Mouse (Mus musculus): ENCODE measurements around the gene Acss2. TPM values are rescaled to one million over a fixed set of nuclear protein-coding genes. Genes with fewer than 3 reads are reported as not detected.
A peak's percentile ranks its signal among the peaks of the same experiment; 100 is the strongest.

Gene Acss2
- polyA plus RNA-seq, 1 experiment from 2014 or later: 25.8 TPM

- peak overlapping the region; percentile 39 for H3K4me3 ChIP-seq (ENCODE audit: low read length)
- no peaks in the 10 kb centered on the region for H3K9me3 ChIP-seq (ENCODE audit: control insufficient read depth, low read length)
- H3K27ac ChIP-seq (ENCODE audit: low read length): peak overlapping the region; percentile 47
- peaks cover 18% of the 10 kb centered on the region for H3K4me1 ChIP-seq (ENCODE audit: control insufficient read depth, insufficient read depth, low read length)
- 4% methylated on average over 20 of the region's 20 CpGs for WGBS
- ATAC-seq: peak; percentile 97
- peak overlapping the region; percentile 54 for H3K9ac ChIP-seq (ENCODE audit: low read depth, low read length)
- H3K4me2 ChIP-seq (ENCODE audit: low read depth, low read length): peak overlapping the region; percentile 57
- no peaks in the 10 kb centered on the region for H3K27me3 ChIP-seq (replicated peaks; ENCODE audit: control insufficient read depth, insufficient read depth, low read length)
- H3K36me3 ChIP-seq (ENCODE audit: control insufficient read depth, insufficient read depth, low read length): no peaks in the 10 kb centered on the region
Measured at GRCm38 (mm10) chr2:155613326-155613755, 95.6 kb downstream of the Acss2 start.

- Histone ChIP-seq H3K4me3 (ENCODE audit: low read length) (no peak overlapping the region), H3K9me3 (ENCODE audit: control insufficient read depth, low read length) (no peaks in the 10 kb centered on the region), H3K4me1 (ENCODE audit: control insufficient read depth, insufficient read depth, low read length) (peaks cover 18% of the 10 kb centered on the region), H3K27me3 (replicated peaks; ENCODE audit: control insufficient read depth, insufficient read depth, low read length) (no peaks in the 10 kb centered on the region), H3K27ac (ENCODE audit: low read length) (0 out of 2 replicates have a peak overlapping the region, but pooled peaks have one; percentile 24), H3K4me2 (ENCODE audit: low read depth, low read length) (peak overlapping the region; percentile 57), H3K36me3 (ENCODE audit: control insufficient read depth, insufficient read depth, low read length) (no peaks in the 10 kb centered on the region), H3K9ac (ENCODE audit: low read depth, low read length) (no peak overlapping the region; the same call in 1 of the 2 replicates)
- WGBS: 68% methylated on average over 8 of the region's 8 CpGs
- ATAC-seq: peak; percentile 17
Measured at GRCm38 (mm10) chr2:155613953-155614352, 96.2 kb downstream of the Acss2 start.

GRCm38 (mm10) chr2:155616971-155617370 is 99.2 kb downstream of the Acss2 start:
- ATAC-seq: no peak
- Histone ChIP-seq H3K4me1 (ENCODE audit: control insufficient read depth, insufficient read depth, low read length) (peaks cover 13% of the 10 kb centered on the region), H3K36me3 (ENCODE audit: control insufficient read depth, insufficient read depth, low read length) (no peaks in the 10 kb centered on the region), H3K27ac (ENCODE audit: low read length) (no peak overlapping the region), H3K27me3 (replicated peaks; ENCODE audit: control insufficient read depth, insufficient read depth, low read length) (no peaks in the 10 kb centered on the region), H3K4me3 (ENCODE audit: low read length) (no peak overlapping the region), H3K4me2 (ENCODE audit: low read depth, low read length) (no peak overlapping the region), H3K9me3 (ENCODE audit: control insufficient read depth, low read length) (no peaks in the 10 kb centered on the region), H3K9ac (ENCODE audit: low read depth, low read length) (no peak overlapping the region)
- 54% methylated on average over 6 of the region's 6 CpGs for WGBS

GRCm38 (mm10) chr2:155619817-155620216 is 102.1 kb downstream of the Acss2 start:
- H3K4me1 ChIP-seq (ENCODE audit: control insufficient read depth, insufficient read depth, low read length): no peaks in the 10 kb centered on the region
- H3K4me3 ChIP-seq (ENCODE audit: low read length): no peak overlapping the region
- no peak overlapping the region for H3K27ac ChIP-seq (ENCODE audit: low read length)
- 16% methylated on average over 8 of the region's 8 CpGs for WGBS
- ATAC-seq: peak; percentile 86
- H3K36me3 ChIP-seq (ENCODE audit: control insufficient read depth, insufficient read depth, low read length): no peaks in the 10 kb centered on the region
- H3K9me3 ChIP-seq (ENCODE audit: control insufficient read depth, low read length): no peaks in the 10 kb centered on the region
- H3K27me3 ChIP-seq (replicated peaks; ENCODE audit: control insufficient read depth, insufficient read depth, low read length): no peaks in the 10 kb centered on the region
- no peak overlapping the region for H3K4me2 ChIP-seq (ENCODE audit: low read depth, low read length)
- no peak overlapping the region for H3K9ac ChIP-seq (ENCODE audit: low read depth, low read length)

- Histone ChIP-seq H3K9ac (ENCODE audit: low read depth, low read length) (no peak overlapping the region), H3K27ac (ENCODE audit: low read length) (no peak overlapping the region), H3K4me3 (ENCODE audit: low read length) (no peak overlapping the region), H3K27me3 (replicated peaks; ENCODE audit: control insufficient read depth, insufficient read depth, low read length) (no peaks in the 10 kb centered on the region; the same call in 1 of the 2 replicates), H3K4me1 (ENCODE audit: control insufficient read depth, insufficient read depth, low read length) (peaks cover 4% of the 10 kb centered on the region; the same call in 1 of the 2 replicates), H3K4me2 (ENCODE audit: low read depth, low read length) (no peak overlapping the region), H3K36me3 (ENCODE audit: control insufficient read depth, insufficient read depth, low read length) (no peaks in the 10 kb centered on the region), H3K9me3 (ENCODE audit: control insufficient read depth, low read length) (no peaks in the 10 kb centered on the region)
- ATAC-seq: no peak
- WGBS: 28% methylated on average over 11 of the region's 11 CpGs
Measured at GRCm38 (mm10) chr2:155622606-155623005, 104.9 kb downstream of the Acss2 start.

- no peak overlapping the region for H3K4me3 ChIP-seq (ENCODE audit: low read length)
- peaks cover 4% of the 10 kb centered on the region; the same call in 1 of the 2 replicates for H3K4me1 ChIP-seq (ENCODE audit: control insufficient read depth, insufficient read depth, low read length)
- 78% methylated on average over 6 of the region's 6 CpGs for WGBS
- no peaks in the 10 kb centered on the region for H3K36me3 ChIP-seq (ENCODE audit: control insufficient read depth, insufficient read depth, low read length)
- H3K27ac ChIP-seq (ENCODE audit: low read length): no peak overlapping the region
- no peak overlapping the region for H3K4me2 ChIP-seq (ENCODE audit: low read depth, low read length)
- ATAC-seq: no peak
- no peaks in the 10 kb centered on the region for H3K9me3 ChIP-seq (ENCODE audit: control insufficient read depth, low read length)
- no peak overlapping the region for H3K9ac ChIP-seq (ENCODE audit: low read depth, low read length)
- H3K27me3 ChIP-seq (replicated peaks; ENCODE audit: control insufficient read depth, insufficient read depth, low read length): peaks cover 5% of the 10 kb centered on the region; the same call in 1 of the 2 replicates
Measured at GRCm38 (mm10) chr2:155623996-155624395, 106.2 kb downstream of the Acss2 start.

- 34% methylated on average over 10 of the region's 10 CpGs for WGBS
Measured at GRCm38 (mm10) chr2:155624730-155625129, 107.0 kb downstream of the Acss2 start.

GRCm38 (mm10) chr2:155626277-155626676 is 108.5 kb downstream of the Acss2 start:
- Histone ChIP-seq H3K27ac (ENCODE audit: low read length) (no peak overlapping the region), H3K36me3 (ENCODE audit: control insufficient read depth, insufficient read depth, low read length) (no peaks in the 10 kb centered on the region), H3K9me3 (ENCODE audit: control insufficient read depth, low read length) (no peaks in the 10 kb centered on the region), H3K27me3 (replicated peaks; ENCODE audit: control insufficient read depth, insufficient read depth, low read length) (peaks cover 5% of the 10 kb centered on the region; the same call in 1 of the 2 replicates), H3K4me2 (ENCODE audit: low read depth, low read length) (no peak overlapping the region), H3K4me3 (ENCODE audit: low read length) (no peak overlapping the region), H3K9ac (ENCODE audit: low read depth, low read length) (no peak overlapping the region), H3K4me1 (ENCODE audit: control insufficient read depth, insufficient read depth, low read length) (peaks cover 12% of the 10 kb centered on the region)
- ATAC-seq: no peak
- WGBS: 50% methylated on average over 15 of the region's 15 CpGs

More at GRCm38 (mm10) chr2:155624730-155625129, 107.0 kb downstream of the Acss2 start:
- H3K9me3 ChIP-seq (ENCODE audit: control insufficient read depth, low read length): no peaks in the 10 kb centered on the region
- no peak overlapping the region for H3K27ac ChIP-seq (ENCODE audit: low read length)
- H3K4me3 ChIP-seq (ENCODE audit: low read length): no peak overlapping the region
- peaks cover 5% of the 10 kb centered on the region; the same call in 1 of the 2 replicates for H3K27me3 ChIP-seq (replicated peaks; ENCODE audit: control insufficient read depth, insufficient read depth, low read length)
- H3K4me2 ChIP-seq (ENCODE audit: low read depth, low read length): no peak overlapping the region
- ATAC-seq: no peak
- no peak overlapping the region for H3K9ac ChIP-seq (ENCODE audit: low read depth, low read length)
- no peaks in the 10 kb centered on the region for H3K36me3 ChIP-seq (ENCODE audit: control insufficient read depth, insufficient read depth, low read length)
- peaks cover 11% of the 10 kb centered on the region for H3K4me1 ChIP-seq (ENCODE audit: control insufficient read depth, insufficient read depth, low read length)

- Histone ChIP-seq H3K4me2 (ENCODE audit: low read depth, low read length) (no peak overlapping the region), H3K9me3 (ENCODE audit: control insufficient read depth, low read length) (no peaks in the 10 kb centered on the region), H3K27ac (ENCODE audit: low read length) (no peak overlapping the region), H3K4me1 (ENCODE audit: control insufficient read depth, insufficient read depth, low read length) (peaks cover 12% of the 10 kb centered on the region), H3K27me3 (replicated peaks; ENCODE audit: control insufficient read depth, insufficient read depth, low read length) (peaks cover 5% of the 10 kb centered on the region; the same call in 1 of the 2 replicates), H3K4me3 (ENCODE audit: low read length) (no peak overlapping the region), H3K36me3 (ENCODE audit: control insufficient read depth, insufficient read depth, low read length) (0 out of 2 replicates have a peak, but pooled peaks cover 2% of the 10 kb centered on the region), H3K9ac (ENCODE audit: low read depth, low read length) (no peak overlapping the region)
- peak; percentile 9; the same call in 1 of the 2 replicates for ATAC-seq
- WGBS: 57% methylated on average over 21 of the region's 21 CpGs
Measured at GRCm38 (mm10) chr2:155627030-155627738, 109.4 kb downstream of the Acss2 start.

Measured in intestine, embryonic 16.5 days (tissue).